Mouse (Mus musculus) heart, embryonic 16.5 days (tissue): Measurements from ENCODE around the gene Itsn1. TPM values are rescaled to one million over a fixed set of nuclear protein-coding genes. Genes with fewer than 3 reads are reported as not detected.
A peak's percentile ranks its signal among the peaks of the same experiment; 100 is the strongest.

Experiments used
- ATAC-seq: fragments of 200-750 bp; cut with Nextera tagmentation; replicated peaks from 2 replicates; pipeline ENCODE4 v1.8.0; 2017; ENCODE audit warnings: moderate number of reproducible peaks; ENCODE audit not compliant: insufficient read depth, low FRiP score; ENCODE audit errors: extremely low read depth
- H3K27ac ChIP-seq: fragments of 300-500 bp; sonication (generic); 2 replicates; pipeline ENCODE4 v1.5.1; 2014; ENCODE audit warnings: mild to moderate bottlenecking, low read length, control low read depth, moderate library complexity
- H3K27me3 ChIP-seq: fragments of 300-500 bp; sonication (generic); 2 replicates; pipeline ENCODE4 v1.6.1; 2014; ENCODE audit warnings: low read length, mixed read lengths; ENCODE audit not compliant: control insufficient read depth, insufficient read depth
- H3K36me3 ChIP-seq: fragments of 300-500 bp; sonication (generic); 2 replicates; pipeline ENCODE4 v1.6.1; 2014; ENCODE audit not compliant: control insufficient read depth, insufficient read depth
- H3K4me1 ChIP-seq: fragments of 300-500 bp; sonication (generic); 2 replicates; pipeline ENCODE4 v1.6.1; 2014; ENCODE audit warnings: low read length, mixed read lengths; ENCODE audit not compliant: control insufficient read depth, insufficient read depth
- H3K4me2 ChIP-seq: fragments of 300-500 bp; sonication (generic); 2 replicates; pipeline ENCODE4 v1.6.1; 2014; ENCODE audit warnings: low read depth, mild to moderate bottlenecking, control low read depth, low read length
- H3K4me3 ChIP-seq: fragments of 300-500 bp; sonication (generic); 2 replicates; pipeline ENCODE4 v1.5.1; 2014; ENCODE audit warnings: mild to moderate bottlenecking, control low read depth, low read length
- H3K9ac ChIP-seq: fragments of 300-500 bp; sonication (generic); 2 replicates; pipeline ENCODE4 v1.6.1; 2014; ENCODE audit warnings: low read length, control low read depth
- H3K9me3 ChIP-seq: fragments of 300-500 bp; sonication (generic); replicated peaks from 2 replicates; pipeline ENCODE4 v1.6.1; 2016; ENCODE audit warnings: low read length; ENCODE audit not compliant: control insufficient read depth
- WGBS: fragments of 180-500 bp; shearing (Covaris S2); extraction: QIAGEN DNeasy Blood & Tissue Kit; methylation state at CpG from one replicate; pipeline ENCODE4 v1.1.7; 2014; 5-methylcytosine and 5-hydroxymethylcytosine counted together
- polyA plus RNA-seq: library from polyadenylated mRNA; unstranded; fragments of >200 nt; fragmentation: Nextera tagmentation; extraction: Ambion mirVana; gene quantifications from 2 replicates; pipeline ENCODE4 v1.2.1, GENCODE M21; 2015

Gene Itsn1
- polyA plus RNA-seq, 1 experiment from 2014 or later: 14.2 TPM

DNA sequence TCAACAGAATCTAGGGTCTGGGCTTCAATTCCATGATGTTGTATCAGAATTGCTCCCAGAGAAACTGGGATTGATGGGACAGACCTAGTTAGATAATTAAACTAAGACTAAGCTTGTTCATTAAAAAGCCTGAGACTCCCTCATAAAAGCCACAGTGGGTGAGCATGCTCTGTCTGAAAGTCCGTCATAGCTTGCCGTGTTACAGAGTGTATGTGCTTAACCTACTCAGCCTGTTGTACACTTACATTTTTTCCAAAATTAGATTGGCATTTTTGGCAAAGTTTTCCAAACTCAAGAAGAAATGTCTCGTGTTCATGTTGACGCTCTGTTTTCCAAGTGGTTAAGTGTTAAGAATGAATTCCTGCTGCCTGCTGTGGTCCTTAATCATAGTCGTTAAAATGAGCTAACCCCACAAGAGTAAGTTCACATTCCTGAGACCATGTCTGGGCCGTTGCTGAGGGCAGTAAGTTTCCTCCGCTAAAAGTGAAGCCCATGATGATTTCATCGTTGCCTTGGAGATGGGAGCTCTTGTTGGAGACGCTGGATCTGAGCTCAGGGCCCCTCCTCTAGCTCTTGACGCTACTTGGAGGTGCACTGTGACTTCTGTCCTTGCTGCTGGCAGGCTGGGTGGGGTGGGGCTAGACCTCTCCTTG lies 117.1 kb downstream of the Itsn1 start:
- H3K36me3 ChIP-seq: peaks cover 14% of the 10 kb centered on the region

GRCm38 (mm10) chr16:91847525-91848225 lies 118.6 kb downstream of the Itsn1 start:
- peaks cover 12% of the 10 kb centered on the region for H3K36me3 ChIP-seq
- no peak overlapping the region for H3K9ac ChIP-seq
- H3K9me3 ChIP-seq: no peaks in the 10 kb centered on the region
- no peak overlapping the region for H3K4me2 ChIP-seq
- H3K4me3 ChIP-seq: no peak overlapping the region
- H3K27ac ChIP-seq: peak overlapping the region; percentile 74
- ATAC-seq: peak; percentile 67
- peaks cover 29% of the 10 kb centered on the region for H3K4me1 ChIP-seq
- H3K27me3 ChIP-seq: no peaks in the 10 kb centered on the region
- WGBS: 55% methylated on average over 13 of the region's 13 CpGs

More for the DNA sequence above, 117.1 kb downstream of the Itsn1 start:
- Histone ChIP-seq H3K9me3 (no peaks in the 10 kb centered on the region), H3K27me3 (no peaks in the 10 kb centered on the region), H3K4me1 (peaks cover 32% of the 10 kb centered on the region), H3K4me2 (no peak overlapping the region), H3K4me3 (no peak overlapping the region), H3K9ac (no peak overlapping the region), H3K27ac (peak overlapping the region; percentile 40)
- WGBS: 23% methylated on average over 10 of the region's 10 CpGs
- peak; percentile 20; the same call in 1 of the 2 replicates for ATAC-seq

GRCm38 (mm10) chr16:91848505-91848904 lies 119.4 kb downstream of the Itsn1 start:
- Histone ChIP-seq H3K27me3 (no peaks in the 10 kb centered on the region), H3K4me3 (no peak overlapping the region), H3K9me3 (no peaks in the 10 kb centered on the region), H3K4me1 (peaks cover 33% of the 10 kb centered on the region), H3K4me2 (no peak overlapping the region), H3K9ac (no peak overlapping the region), H3K36me3 (peaks cover 9% of the 10 kb centered on the region), H3K27ac (no peak overlapping the region)
- ATAC-seq: no peak
- WGBS: 91% methylated on average over 9 of the region's 9 CpGs

DNA sequence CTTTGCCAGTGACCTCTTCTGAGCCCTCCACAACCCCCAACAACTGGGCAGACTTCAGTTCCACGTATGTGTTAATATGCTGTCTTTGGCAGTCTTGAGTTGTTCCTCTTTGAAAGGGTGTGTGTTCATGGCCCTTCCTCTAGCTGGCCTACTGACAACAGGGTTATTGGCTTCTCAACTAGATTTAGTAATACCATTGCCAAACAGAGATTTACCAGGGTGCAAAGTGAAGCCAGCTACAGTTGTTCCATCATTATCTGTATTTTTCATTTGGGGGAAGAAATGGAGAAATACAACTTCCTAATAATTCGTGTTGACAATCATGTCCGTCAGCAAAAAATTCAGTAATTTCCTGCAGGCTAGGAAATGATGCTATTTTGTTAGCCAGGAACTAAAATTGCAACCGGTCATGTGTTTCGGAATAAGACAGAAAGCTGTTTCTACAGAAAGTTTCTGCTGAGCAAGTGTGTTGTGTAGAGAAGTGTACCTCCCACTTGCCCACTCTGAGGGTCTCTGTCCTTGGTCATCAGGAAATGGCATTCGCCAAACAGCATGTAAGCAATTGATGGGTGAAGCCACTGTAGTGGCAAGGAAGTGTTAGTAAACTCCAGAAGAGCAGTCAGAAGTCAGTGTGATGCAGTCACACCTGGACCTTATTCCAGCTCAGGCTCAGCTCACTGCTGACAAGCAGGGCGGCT lies 120.0 kb downstream of the Itsn1 start:
- Histone ChIP-seq H3K27me3 (no peaks in the 10 kb centered on the region), H3K9ac (no peak overlapping the region), H3K4me3 (no peak overlapping the region), H3K27ac (no peak overlapping the region), H3K36me3 (peaks cover 9% of the 10 kb centered on the region), H3K9me3 (no peaks in the 10 kb centered on the region), H3K4me2 (no peak overlapping the region), H3K4me1 (peaks cover 34% of the 10 kb centered on the region)
- 87% methylated on average over 7 of the region's 7 CpGs for WGBS
- ATAC-seq: no peak

DNA sequence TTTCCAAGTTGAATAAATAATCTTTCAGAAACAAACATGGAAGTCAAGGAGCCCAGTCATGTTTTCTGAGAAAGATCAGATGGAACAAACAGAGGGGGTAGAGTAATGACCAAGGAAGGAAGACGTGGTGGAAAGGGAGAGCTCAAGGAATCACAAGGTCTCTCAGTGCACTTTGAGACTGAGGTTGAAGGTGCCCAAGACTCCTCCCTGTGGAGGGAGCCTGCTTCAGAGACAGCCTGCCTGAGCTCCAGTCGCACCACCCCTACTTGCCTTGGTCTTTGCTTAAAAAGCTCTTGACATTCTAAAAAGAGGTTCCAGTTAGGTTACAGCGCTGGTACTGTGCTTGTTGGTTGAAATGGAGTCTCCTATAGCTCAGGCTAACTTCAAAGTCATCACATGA lies 121.1 kb downstream of the Itsn1 start:
- WGBS: 83% methylated on average over 3 of the region's 3 CpGs
- peaks cover 34% of the 10 kb centered on the region for H3K4me1 ChIP-seq
- H3K9ac ChIP-seq: no peak overlapping the region
- H3K36me3 ChIP-seq: peaks cover 9% of the 10 kb centered on the region; the same call in 1 of the 2 replicates
- no peak overlapping the region for H3K27ac ChIP-seq
- ATAC-seq: no peak
- H3K27me3 ChIP-seq: no peaks in the 10 kb centered on the region
- H3K4me2 ChIP-seq: no peak overlapping the region
- H3K9me3 ChIP-seq: no peaks in the 10 kb centered on the region
- H3K4me3 ChIP-seq: no peak overlapping the region

GRCm38 (mm10) chr16:91851456-91852231 lies 122.6 kb downstream of the Itsn1 start:
- Histone ChIP-seq H3K9ac (no peak overlapping the region), H3K9me3 (no peaks in the 10 kb centered on the region), H3K4me3 (no peak overlapping the region), H3K4me1 (peaks cover 21% of the 10 kb centered on the region), H3K36me3 (peaks cover 12% of the 10 kb centered on the region; the same call in 1 of the 2 replicates), H3K27me3 (no peaks in the 10 kb centered on the region), H3K27ac (no peak overlapping the region; the same call in 1 of the 2 replicates), H3K4me2 (no peak overlapping the region)
- WGBS: 71% methylated on average over 19 of the region's 19 CpGs
- ATAC-seq: no peak

- peaks cover 12% of the 10 kb centered on the region; the same call in 1 of the 2 replicates for H3K36me3 ChIP-seq
- H3K4me1 ChIP-seq: peaks cover 12% of the 10 kb centered on the region; the same call in 1 of the 2 replicates
- H3K4me2 ChIP-seq: no peak overlapping the region
- no peaks in the 10 kb centered on the region for H3K9me3 ChIP-seq
- no peak overlapping the region for H3K9ac ChIP-seq
- no peaks in the 10 kb centered on the region for H3K27me3 ChIP-seq
- 72% methylated on average over 10 of the region's 10 CpGs for WGBS
- no peak for ATAC-seq
- H3K27ac ChIP-seq: 0 out of 2 replicates have a peak overlapping the region, but pooled peaks have one; percentile 40
- no peak overlapping the region for H3K4me3 ChIP-seq
These were observed 123.7 kb downstream of the Itsn1 start for GRCm38 (mm10) chr16:91852753-91853152.

DNA sequence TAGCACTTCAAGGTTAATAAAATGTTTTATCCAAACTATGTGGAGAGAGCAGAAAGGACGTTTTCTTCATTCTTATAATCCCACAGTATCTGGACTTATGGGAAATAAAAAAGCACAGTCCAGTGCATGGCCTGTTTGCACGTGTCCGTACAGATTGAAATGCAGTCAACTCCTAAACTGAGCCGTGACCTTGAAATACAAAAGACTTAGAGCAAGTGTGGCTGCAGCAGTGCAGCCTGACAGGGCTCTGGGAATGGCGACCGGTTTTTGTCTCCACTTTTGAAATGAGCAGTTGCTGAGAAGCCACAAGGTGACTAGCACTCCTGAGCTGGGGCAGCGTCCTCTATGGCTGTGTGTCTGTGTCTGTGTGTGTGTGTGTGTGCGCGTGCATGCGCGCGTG lies 124.1 kb downstream of the Itsn1 start:
- Histone ChIP-seq H3K4me2 (no peak overlapping the region), H3K4me1 (0 out of 2 replicates have a peak, but pooled peaks cover 7% of the 10 kb centered on the region), H3K9ac (peak overlapping the region; percentile 47; the same call in 1 of the 2 replicates), H3K9me3 (no peaks in the 10 kb centered on the region), H3K4me3 (no peak overlapping the region), H3K36me3 (peaks cover 12% of the 10 kb centered on the region; the same call in 1 of the 2 replicates), H3K27me3 (no peaks in the 10 kb centered on the region), H3K27ac (0 out of 2 replicates have a peak overlapping the region, but pooled peaks have one; percentile 40)
- 70% methylated on average over 12 of the region's 12 CpGs for WGBS
- ATAC-seq: no peak
